Mouse (Mus musculus): Measurements from ENCODE around the gene Ccdc78. TPM values are rescaled to one million over a fixed set of nuclear protein-coding genes. Genes with fewer than 3 reads are reported as not detected.
A peak's percentile ranks its signal among the peaks of the same experiment; 100 is the strongest.
"Not testable (repeated sequence)": the region's sequence is repeated elsewhere in the genome, so short reads cannot be mapped to it uniquely, and the experiment has no call there.

Ccdc78 gene
- total RNA-seq (2021): under 1 TPM in 1 of 2 experiments, not detected in 1; 0.14 TPM

DNA sequence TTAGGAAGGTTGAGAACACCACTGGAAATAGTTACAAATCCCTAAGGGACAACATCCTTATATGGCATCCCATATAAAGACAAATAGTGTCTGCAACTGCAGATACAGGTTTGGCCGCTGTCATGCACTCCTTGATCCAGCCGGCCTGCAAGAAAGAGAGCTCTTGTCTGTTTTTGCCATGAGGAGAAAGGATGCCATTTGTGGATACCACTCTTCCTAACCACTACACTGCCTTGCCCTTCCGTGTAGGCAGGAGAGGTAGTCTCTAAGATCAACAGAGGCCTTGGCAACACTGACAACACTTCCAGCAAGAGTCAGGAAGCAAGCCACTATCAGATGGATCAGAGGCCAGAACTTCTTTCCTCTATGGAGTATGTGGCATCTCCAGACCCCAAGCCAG is at the start of gene Ccdc78:
Gene Ccdc78, plus strand, starts transcription at position 301 of the 400 bp plus-strand sequence.
- intact Hi-C loops (cut with DNase I): no loop called here
- DNase-seq: no peak

DNA sequence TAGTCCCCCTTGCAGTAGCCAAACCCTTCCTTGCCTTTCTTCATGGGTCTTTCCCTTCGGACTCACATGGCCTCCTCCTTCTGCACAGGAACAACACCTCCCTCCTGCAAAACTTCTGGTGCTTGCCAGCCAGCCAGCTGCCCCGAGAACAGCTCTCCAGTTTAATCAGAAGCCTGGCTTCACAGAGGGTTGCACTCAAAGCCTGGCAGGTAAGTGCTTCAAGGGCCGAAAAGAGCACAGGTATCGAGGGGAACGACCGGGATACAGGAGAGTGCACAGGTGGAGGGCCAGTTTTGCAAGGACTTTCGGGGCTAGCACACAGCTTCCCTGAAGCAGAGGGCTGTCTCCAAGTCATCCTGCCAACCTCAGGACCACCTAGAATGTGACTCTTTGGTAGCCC is 47.5 kb upstream of the Ccdc78 start:
- DNase-seq: no peak
- intact Hi-C loops (cut with DNase I): no loop called here

DNA sequence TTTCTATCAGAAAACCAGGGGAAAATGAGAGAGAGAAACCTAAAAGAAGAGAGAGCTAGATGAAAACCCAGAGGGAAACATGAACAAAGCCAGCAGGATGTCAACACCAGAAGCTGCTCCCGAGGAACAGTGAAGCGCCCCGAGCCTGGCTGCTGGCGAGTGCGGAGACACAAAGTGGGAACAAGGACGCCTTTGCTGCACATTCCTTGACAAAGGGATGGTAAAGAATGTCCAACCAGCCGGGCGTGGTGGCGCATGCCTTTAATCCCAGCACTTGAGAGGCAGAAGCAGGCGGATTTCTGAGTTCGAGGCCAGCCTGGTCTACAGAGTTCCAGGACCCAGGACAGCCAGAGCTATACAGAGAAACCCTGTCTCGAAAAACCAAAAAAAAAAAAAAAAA is 44.9 kb upstream of the Ccdc78 start:
- intact Hi-C loops (cut with DNase I); DNase-seq: not testable (repeated sequence)

DNA sequence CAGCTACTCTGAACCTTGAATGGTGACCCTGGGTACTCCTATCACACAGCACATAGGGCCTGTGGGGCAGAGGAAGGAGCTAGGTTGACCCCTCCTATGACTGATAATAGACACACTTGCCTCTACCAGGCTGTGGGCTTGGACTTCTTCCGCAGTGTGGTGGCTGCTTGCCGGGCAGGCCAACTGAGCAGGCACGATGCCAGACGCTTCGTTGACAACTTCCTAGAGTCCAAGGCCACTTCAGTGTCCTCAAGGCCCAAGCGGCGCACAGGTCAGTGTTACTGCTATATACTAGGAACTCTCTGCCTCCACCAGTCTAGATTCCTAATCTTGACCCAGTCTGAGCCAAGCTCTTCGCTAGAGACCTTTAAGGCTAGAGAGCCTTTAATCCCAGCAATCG is 42.5 kb upstream of the Ccdc78 start:
- no peak for DNase-seq
- intact Hi-C loops (cut with DNase I): no loop called here

DNA sequence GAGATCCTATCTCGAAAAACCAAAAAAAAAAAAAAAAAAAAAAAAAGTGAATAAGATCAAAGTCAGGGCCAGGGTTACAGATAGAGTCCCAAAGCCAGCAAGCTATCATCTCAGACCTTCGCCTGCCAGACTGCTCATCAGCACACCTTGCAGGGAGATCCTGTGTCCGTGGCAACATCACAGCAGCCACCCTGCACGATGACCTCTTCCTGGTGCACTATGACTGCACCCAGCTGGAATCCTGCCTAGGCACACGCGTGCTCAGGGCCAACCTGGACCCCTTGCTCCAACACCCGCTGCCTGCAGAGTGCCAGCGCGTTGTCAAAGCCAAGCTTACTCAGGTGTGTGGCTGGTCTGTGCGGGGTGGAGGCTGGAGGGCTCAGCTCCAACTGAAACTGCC is 42.1 kb upstream of the Ccdc78 start:
- intact Hi-C loops (cut with DNase I): no loop called here
- DNase-seq: no peak

DNA sequence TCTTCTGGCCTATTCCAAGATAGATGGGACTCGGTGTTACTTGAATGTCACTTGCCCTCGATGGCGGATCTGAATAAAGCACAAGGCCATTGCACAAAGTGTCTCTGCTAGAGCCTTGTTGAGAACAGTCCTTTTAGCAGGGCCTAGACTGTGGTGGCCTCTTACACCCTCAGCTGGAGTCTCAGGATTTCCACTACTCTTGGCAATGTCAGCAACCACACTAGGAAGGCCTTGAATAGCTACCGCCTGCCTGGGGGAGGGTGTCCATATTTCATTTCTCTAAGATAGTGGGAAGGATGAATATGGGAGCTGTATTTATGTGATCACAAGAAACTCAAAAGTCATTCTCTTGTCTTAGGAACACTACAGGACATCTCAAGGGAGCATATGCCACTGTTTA is 38.1 kb upstream of the Ccdc78 start:
- DNase-seq: no peak
- intact Hi-C loops (cut with DNase I): no loop called here

DNA sequence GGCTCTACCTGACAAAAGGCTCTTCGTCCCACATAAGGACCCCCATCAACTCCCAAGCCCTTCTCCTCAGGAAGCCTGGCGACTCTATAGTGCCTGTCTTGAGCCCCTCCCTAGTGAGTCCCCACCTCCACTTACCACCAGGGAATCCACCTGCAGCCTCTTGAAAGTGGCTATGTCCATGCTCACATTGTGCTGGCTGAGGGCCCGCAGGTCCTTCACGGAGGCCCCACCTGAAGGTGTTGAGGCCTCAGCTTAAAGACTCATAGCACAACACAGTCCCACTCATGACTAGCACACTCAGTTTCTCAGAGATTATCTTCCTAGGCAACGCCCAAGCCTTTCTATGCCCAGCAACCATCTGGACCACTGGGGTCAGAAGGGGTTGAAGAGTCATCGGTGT is 37.1 kb upstream of the Ccdc78 start:
- no peak for DNase-seq
- intact Hi-C loops (cut with DNase I): no loop called here

DNA sequence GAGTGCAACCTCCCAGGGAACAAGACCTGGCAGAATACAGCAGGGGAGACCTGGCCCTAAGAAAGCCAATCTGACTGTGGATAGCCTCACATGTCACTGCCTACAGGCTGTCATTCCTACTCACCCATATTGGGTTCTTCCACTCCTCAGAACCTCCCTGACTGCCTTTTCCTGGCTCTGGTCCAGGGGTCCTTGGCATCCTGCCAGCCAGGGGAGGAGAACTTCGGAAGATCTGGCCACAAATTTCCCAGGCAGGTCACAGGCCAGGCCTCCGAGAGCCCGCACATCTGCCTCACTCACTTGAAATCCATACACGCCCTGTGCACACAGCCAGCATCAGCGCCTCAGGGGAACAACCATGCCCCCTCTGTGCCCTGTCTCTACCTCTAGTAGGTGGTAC is 34.9 kb upstream of the Ccdc78 start:
- peak; percentile 46 to 67 for DNase-seq
- intact Hi-C loops (cut with DNase I): no loop called here

DNA sequence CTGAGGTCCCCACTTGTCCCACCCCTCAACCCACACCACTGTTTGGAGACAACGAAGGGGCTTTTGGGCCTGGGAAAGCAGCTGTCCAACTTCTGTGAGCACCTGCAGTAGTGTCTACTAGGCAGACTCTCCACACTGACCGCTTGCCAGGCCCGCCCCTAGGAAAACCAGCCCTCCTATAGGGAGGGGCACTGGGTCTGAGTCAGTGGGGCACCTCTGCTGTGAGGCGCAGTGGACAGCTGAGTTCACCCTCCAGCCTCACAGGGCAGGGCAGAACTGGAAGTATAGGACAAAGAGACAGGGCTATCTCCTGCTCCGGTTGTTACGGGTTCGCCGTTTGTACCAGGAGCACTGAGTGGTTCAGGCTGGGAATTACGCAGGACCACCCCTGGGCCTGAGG is 32.1 kb upstream of the Ccdc78 start, which contains the start of gene Msln:
Gene Msln, minus strand, starts transcription at position 138 of the 400 bp plus-strand sequence.
- no peak for DNase-seq
- intact Hi-C loops (cut with DNase I): no loop called here

DNA sequence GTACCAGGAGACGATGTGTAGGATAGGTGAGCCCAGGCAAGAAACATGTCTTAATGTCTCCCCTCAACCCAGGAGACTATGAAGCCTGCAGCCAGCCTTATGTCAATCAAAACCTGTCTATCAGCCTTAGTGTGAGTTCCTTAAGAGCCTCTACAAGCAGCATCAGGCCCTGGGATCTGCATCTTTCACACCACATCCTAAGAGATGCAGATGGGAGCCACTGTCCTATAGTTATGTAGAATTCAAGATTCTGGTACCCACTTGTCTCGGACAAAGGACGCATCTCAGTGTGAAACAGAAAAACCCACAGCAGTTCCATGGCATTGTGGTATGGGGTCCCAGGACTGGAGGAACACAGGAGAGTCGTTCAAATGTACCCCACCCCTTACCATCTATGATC is 31.3 kb upstream of the Ccdc78 start:
- DNase-seq: no peak
- intact Hi-C loops (cut with DNase I): no loop called here

DNA sequence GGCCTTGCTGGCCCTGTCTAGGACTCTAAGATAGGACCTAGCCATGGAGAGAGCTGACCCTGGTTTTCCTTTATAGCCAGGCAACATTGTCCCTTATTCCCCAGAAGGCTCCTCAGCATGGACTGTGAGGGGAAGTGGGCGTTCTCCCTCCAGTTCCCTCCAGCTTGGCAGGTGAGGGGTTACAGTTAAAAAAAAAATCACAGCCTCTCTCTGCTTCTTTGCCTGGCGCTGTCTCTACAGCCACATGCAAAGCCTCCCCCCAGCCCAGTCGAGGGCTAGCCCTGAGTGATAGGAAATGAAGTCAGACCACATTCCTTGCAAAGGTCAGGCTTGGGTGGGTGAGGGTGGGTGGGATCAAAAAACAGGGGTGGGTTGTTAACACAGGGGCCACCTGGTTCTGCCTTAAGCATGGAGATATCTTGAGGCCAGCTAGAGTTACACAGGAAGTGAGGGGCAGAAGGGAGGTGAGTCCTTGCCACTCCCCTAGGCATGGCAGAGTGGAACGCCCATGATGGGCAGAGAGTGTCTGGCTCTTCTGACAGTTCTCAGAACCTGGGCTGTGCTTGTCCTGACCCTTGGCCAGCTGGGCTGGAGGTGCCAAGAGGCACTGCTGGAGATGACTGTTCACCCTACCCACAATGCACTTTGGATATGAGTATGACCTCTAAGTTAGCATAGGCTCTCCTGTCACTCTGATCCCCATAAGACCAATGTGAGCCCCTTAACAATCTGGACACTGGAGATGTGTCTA is 30.6 kb upstream of the Ccdc78 start:
- intact Hi-C loops (cut with DNase I): no loop called here
- DNase-seq: no peak

DNA sequence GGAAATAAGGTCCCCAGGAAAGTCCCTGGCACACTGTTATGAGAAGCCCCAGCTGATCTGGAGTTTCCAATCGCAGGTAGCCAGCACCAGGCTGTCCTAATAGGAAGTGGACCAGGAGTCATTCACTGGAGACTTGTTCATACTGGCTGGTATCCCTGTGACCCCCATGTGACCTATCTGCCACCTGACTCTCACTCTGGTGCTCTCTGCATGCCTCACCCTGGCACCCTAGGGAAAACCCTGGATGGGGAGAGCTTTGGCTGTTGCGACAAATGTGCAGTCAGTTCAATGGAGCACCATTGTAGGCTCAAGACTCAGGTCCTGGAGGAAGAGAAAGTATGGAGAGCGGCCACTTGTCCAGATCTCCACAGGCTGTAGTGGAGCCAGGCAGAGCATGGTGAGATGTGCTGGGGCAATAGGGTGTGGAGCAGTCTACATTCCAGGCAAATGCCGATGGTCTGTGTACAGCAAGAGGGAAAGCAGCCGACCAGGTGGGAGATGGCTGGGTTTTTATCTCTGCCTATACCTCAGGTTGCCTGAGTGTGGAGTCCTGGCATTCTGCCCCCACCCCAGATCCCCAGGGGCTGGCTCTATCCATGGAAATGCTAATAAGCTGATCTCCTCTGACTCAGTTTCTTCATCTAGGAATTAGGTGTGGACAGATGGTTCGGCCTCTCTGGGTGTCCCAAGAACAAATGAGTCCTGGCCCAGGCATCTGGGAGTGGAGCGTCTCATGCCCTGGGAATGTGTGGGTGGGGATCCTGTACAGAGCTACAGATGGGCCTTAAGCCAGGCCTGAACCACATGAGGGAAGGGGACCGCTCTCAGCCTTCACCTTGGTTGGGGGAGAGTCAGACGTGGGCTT is 29.8 kb upstream of the Ccdc78 start:
- intact Hi-C loops (cut with DNase I): no loop called here
- DNase-seq: no peak

DNA sequence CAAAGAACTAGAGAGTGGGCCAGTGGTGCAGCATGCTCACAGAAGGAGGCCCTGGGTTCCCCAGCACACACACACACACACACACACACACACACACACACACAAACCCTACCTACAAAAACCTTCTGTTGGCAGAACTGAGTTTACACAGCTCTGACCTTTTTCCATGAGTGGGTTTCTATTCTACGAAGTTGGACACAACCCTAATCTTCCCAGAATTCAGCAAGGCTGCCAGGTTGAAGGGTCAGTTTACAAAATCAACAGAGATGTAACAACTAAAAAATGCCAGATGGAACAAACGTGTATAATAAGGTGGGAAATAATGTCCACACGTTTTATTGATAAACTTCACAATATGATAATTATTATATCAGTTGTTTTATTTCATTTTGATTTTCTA is 28.7 kb upstream of the Ccdc78 start:
- no peak for DNase-seq
- intact Hi-C loops (cut with DNase I): no loop called here

DNA sequence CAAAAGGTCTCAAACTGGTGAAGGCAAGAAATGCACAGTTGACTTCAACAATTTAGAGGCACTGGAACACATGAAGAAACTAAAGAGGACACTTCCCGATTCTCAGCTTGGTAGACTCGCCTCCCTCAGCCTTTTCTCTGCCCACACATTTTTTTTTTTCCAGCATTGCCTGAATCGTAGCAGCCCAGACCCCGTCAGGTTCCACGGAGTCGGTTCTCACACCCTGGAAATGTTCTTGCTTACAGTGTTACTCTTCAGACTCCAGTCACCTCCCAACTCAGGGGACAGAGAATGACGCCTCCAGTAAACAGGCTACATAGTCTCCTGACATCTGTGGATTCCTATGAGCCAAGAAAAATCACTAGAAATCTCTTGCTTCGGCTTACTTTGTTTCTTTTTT is 26.2 kb upstream of the Ccdc78 start:
- DNase-seq: no peak
- intact Hi-C loops (cut with DNase I): no loop called here

DNA sequence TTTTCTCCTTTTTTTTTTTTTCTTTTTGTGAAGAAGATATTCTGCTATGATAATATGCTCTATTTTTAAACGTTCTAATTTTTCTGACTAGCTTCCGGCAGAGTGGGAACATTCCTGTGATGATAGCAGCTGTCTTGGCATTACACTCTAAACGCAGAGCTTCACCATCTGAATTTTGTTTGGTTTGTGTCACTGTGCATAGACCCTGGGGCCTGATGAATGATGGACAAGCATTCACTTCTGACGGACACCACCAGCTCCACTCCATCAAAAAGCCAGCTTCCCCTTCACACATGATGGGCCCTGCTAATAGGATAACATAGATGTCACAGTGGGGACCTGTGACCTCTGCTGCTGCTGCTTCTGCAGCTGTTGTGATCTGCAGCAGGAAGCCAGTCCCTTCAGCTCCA is 24.8 kb upstream of the Ccdc78 start:
- DNase-seq: no peak
- intact Hi-C loops (cut with DNase I): no loop called here

DNA sequence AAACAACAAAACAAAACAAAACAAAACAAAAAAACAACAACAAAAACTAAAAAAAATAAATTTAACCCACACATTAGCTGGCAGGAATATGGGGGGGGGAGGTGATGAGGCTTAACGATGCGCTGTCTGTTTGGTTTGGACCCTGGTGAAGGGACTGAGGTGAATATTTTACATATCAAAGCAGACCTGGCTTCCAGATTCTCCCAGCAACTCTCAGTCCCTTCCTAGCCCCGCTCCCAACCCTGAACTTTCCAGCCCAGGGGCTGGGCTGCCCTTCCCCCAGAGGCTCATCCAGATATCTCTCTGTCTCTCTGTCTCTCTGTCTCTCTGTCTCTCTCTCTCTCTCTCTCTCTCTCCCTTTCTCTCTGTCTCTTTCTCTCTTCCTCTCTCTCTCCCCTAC is 23.8 kb upstream of the Ccdc78 start:
- DNase-seq: no peak
- intact Hi-C loops (cut with DNase I): no loop called here

DNA sequence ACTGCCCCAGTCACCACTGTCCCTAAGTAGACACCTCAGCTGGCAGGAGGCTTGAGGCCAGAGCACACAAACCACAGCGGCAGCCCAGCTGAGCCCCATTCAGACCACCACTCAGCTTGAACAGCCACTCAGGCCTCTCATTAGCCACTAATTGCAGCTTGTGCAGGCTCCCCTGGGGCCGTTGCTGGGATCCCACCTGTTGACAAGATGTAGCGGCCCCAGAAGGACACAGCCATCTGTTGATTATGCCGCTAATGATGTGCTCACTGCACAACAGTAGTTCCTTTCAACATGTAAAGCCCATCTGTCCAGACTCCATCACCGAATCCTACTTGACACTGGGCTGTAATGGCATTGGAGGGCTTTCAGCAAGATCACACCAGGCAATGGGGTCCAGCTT is 20.5 kb upstream of the Ccdc78 start:
- DNase-seq: no peak
- intact Hi-C loops (cut with DNase I): no loop called here

DNA sequence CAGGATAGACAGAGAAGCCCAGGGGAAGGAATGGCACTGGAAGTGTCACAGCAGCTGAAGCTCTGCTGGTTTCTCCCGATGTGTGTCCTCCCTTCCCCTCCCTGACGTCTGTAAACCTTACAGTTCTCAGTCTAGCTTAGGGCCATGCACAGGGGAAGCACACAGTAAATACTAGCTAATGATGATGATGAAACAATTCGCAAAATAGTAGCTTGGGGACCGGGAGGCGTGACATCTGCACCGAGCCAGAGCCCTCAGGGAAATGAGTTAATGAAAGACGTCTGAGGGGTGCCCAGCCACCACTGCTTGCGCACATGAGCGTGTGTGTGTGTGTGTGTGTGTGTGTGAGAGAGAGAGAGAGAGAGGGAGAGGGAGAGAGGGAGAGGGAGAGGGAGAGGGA is 17.0 kb upstream of the Ccdc78 start:
- DNase-seq: no peak
- intact Hi-C loops (cut with DNase I): no loop called here

DNA sequence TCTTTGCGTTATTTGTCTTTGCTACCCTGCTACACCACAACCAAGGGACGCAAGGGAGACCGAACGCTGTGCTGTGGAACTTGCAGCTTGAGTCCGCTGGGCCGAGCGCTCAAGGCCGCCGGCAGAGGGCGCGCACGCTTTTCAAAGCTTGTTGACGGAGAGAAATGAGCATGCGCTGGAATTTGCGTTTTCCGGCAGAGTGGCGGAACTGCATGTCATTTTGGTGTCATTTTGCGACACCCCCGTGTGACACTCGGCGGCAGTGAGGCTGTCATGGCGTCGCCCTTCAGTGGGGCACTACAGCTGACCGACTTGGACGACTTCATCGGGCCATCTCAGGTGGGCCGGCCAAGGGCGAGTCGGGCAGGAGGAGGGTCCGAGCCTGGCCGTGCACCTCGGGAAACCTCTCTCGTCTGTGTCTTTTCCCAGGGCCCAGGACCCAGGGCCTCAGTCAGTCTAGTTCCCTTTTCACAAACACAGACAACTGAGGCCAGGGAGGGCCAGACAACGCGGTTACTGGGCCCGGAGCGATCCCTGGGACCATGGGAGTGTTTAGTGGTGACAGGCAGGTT is 12.7 kb upstream of the Ccdc78 start, which contains the start of gene Narfl:
Gene Narfl, plus strand, starts transcription at position 228 of the 572 bp plus-strand sequence.
- DNase-seq: peak; percentile 98 to 99
- intact Hi-C loops (cut with DNase I): loop anchor here (1.0 kb wide), 1 partner anchor 28 kb away; no protein-coding TSS in a partner anchor

DNA sequence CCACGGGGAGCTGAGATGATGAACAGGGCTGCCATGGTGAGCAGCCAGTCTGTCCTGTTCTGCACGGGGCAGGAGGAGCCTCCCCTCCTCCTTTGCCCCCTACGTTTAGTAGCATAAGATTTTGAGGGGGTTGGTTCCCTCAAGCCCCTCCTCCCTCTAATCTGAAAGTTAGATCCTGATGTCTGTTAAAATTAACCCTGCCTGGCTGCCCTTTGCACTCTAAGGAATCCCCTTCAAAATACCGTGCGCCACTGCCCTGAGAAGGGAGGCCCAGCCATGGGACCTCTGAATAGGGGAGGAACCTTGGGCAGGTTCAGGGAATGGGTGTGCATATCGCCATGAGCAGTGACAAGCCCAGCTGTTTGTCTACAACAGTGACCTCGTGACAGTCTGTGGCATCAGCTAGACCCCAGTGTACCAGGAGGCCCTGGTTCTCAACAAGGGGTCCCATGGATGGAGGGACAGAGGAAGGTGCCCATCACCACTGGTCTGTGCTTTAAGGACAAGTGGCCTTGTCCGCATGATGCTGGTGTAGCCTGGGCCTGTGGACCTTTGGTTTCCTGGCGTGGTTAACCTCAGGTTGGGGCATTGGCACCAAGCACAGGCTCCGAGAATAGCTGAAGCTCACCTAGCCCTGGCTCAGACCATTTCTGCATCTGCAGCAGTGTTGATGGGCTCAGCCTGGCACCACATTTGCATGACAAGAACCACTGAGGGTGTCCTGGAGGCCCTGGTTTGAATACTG is 10.9 kb upstream of the Ccdc78 start:
- no peak for DNase-seq
- intact Hi-C loops (cut with DNase I): no loop called here

DNA sequence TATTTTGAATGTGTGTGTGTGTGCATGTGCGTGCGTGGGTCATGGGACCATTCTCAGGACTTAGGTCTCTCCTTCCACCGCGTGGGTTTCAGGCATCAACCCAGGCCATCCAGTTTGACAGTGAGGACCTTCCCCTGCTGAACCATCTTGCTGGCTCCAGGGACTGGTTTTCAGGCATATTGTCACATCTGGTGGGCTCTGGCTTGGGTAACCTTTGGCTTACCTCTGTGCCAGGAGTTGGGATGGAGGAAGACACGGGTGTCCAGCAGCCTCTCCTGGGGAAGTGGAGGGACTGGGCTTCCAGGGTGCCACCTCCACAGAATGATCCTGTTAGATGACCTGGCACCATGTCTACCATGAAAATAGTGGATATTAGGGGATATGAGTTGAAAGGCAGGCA is 8.4 kb upstream of the Ccdc78 start:
- intact Hi-C loops (cut with DNase I): no loop called here
- no peak for DNase-seq
